Mouse (Mus musculus): ENCODE measurements around the gene Myh14. TPM values are rescaled to one million over a fixed set of nuclear protein-coding genes. Genes with fewer than 3 reads are reported as not detected.
"Not testable (repeated sequence)": the region's sequence is repeated elsewhere in the genome, so short reads cannot be mapped to it uniquely, and the experiment has no call there.

Gene Myh14
- 3.9 and 4.3 TPM in 2 replicates for polyA plus RNA-seq (2016; fragmentation: Nextera tagmentation; extraction: Ambion mirVana)

DNA sequence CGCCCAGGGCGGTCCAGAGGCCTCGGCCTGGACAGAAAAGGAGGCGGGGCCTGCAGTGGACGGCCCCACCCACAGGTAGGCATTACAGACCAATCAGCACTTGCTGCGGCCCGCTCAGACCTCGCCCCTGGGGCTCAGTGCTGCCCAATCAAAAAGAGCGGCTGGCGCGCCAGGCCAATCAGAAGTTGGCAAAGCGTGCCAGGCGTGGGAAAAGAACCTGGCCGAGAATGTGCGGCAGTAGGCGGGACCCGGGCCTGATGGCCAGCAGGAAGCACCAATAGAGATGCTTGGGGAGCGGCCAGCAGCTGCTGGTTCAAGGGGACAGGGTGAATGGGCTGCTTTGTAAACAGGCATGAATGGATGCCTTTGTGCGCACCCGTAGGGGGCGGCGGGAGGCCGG lies at the start of gene Myh14:
Gene Myh14 (minus strand): TSS at position 41 of the 400 bp plus-strand sequence.
- H3K27me3 ChIP-seq, result peaks cover 41% of the 10 kb centered on the region
- no peak within 1 kb of the TSS; the same call in 1 of the 2 replicates for H3K27ac ChIP-seq
- whole genome bisulfite sequencing, result 0% methylated on average over 23 of the region's 23 CpGs
- H3K9ac ChIP-seq, result 0 out of 2 replicates have a peak within 1 kb of the TSS, but pooled peaks have one; percentile 32
- H3K36me3 ChIP-seq, result no peaks in the 10 kb centered on the region
- H3K4me1 ChIP-seq, result peaks cover 7% of the 10 kb centered on the region
- ATAC-seq (ENCODE audit: low FRiP score), result peak; percentile 96
- H3K4me2 ChIP-seq (replicated peaks), result peak within 1 kb of the TSS; percentile 50
- H3K9me3 ChIP-seq (replicated peaks), result 0 out of 2 replicates have a peak, but pooled peaks cover 2% of the 10 kb centered on the region
- peak within 1 kb of the TSS; percentile 26 for H3K4me3 ChIP-seq

DNA sequence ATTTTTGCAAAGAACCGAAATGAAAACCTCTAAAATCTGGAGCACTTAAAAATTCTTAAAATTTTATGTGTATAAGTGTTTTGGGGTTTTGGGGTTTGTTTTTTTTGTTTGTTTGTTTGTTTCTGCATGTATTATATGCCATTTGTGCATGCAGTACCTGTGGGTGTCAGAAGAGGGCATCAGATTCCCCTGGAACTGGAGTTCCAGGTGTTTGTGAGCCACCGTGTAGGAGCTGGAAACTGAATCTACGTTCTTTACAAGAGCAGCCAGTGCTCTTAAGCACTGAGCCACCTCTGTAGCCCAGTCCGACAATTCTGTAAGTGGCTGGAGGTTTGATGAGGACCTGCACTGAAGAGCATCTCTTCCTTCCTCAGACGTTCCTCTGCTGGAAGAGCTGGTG lies 39.2 kb upstream of the Myh14 start:
- H3K4me1 ChIP-seq, result no peaks in the 10 kb centered on the region
- no peak overlapping the region for H3K4me3 ChIP-seq
- WGBS, result 85% methylated on average over 5 of the region's 5 CpGs
- no peak overlapping the region for H3K27ac ChIP-seq
- no peaks in the 10 kb centered on the region for H3K27me3 ChIP-seq
- ATAC-seq (ENCODE audit: low FRiP score), result no peak
- peaks cover 6% of the 10 kb centered on the region; the same call in 1 of the 2 replicates for H3K9me3 ChIP-seq (replicated peaks)
- H3K9ac ChIP-seq, result no peak overlapping the region
- H3K36me3 ChIP-seq, result no peaks in the 10 kb centered on the region
- H3K4me2 ChIP-seq (replicated peaks), result no peak overlapping the region

GRCm38 (mm10) chr7:44708574-44708973 lies 37.9 kb upstream of the Myh14 start, which contains the start of gene Izumo2:
Gene Izumo2, plus strand, starts transcription at chr7:44708742.
- Histone ChIP-seq H3K9me3 (replicated peaks) (peaks cover 6% of the 10 kb centered on the region; the same call in 1 of the 2 replicates), H3K4me3 (no peak within 1 kb of the TSS), H3K27ac (no peak within 1 kb of the TSS), H3K27me3 (no peaks in the 10 kb centered on the region), H3K4me1 (no peaks in the 10 kb centered on the region), H3K4me2 (replicated peaks) (no peak within 1 kb of the TSS), H3K36me3 (no peaks in the 10 kb centered on the region), H3K9ac (no peak within 1 kb of the TSS)
- no peak for ATAC-seq (ENCODE audit: low FRiP score)
- WGBS, result 66% methylated on average over 14 of the region's 14 CpGs

- not testable (repeated sequence) for H3K27me3 ChIP-seq; H3K27ac ChIP-seq; H3K4me2 ChIP-seq (replicated peaks); H3K4me3 ChIP-seq; H3K4me1 ChIP-seq; H3K9ac ChIP-seq; H3K9me3 ChIP-seq (replicated peaks); H3K36me3 ChIP-seq; ATAC-seq (ENCODE audit: low FRiP score)
- WGBS, result 89% methylated on average over 6 of the region's 6 CpGs
These were observed 37.5 kb upstream of the Myh14 start for GRCm38 (mm10) chr7:44708093-44708492.

GRCm38 (mm10) chr7:44707169-44707675 lies 36.6 kb upstream of the Myh14 start:
- H3K9me3 ChIP-seq (replicated peaks), result peaks cover 6% of the 10 kb centered on the region; the same call in 1 of the 2 replicates
- H3K27ac ChIP-seq, result no peak overlapping the region
- H3K4me1 ChIP-seq, result no peaks in the 10 kb centered on the region
- H3K4me3 ChIP-seq, result no peak overlapping the region
- 92% methylated on average over 5 of the region's 5 CpGs for WGBS
- H3K4me2 ChIP-seq (replicated peaks), result no peak overlapping the region
- ATAC-seq (ENCODE audit: low FRiP score), result no peak
- no peak overlapping the region for H3K9ac ChIP-seq
- H3K27me3 ChIP-seq, result no peaks in the 10 kb centered on the region
- no peaks in the 10 kb centered on the region for H3K36me3 ChIP-seq

GRCm38 (mm10) chr7:44706322-44706721 lies 35.7 kb upstream of the Myh14 start:
- Histone ChIP-seq H3K27ac (no peak overlapping the region), H3K4me3 (no peak overlapping the region), H3K36me3 (no peaks in the 10 kb centered on the region), H3K9ac (no peak overlapping the region), H3K9me3 (replicated peaks) (peaks cover 6% of the 10 kb centered on the region; the same call in 1 of the 2 replicates), H3K4me1 (no peaks in the 10 kb centered on the region), H3K27me3 (no peaks in the 10 kb centered on the region), H3K4me2 (replicated peaks) (no peak overlapping the region)
- no peak for ATAC-seq (ENCODE audit: low FRiP score)

- H3K9ac ChIP-seq, result no peak overlapping the region
- no peak overlapping the region for H3K4me2 ChIP-seq (replicated peaks)
- ATAC-seq (ENCODE audit: low FRiP score), result no peak
- no peaks in the 10 kb centered on the region for H3K4me1 ChIP-seq
- 85% methylated on average over 4 of the region's 4 CpGs for WGBS
- H3K4me3 ChIP-seq, result no peak overlapping the region
- H3K9me3 ChIP-seq (replicated peaks), result peaks cover 6% of the 10 kb centered on the region; the same call in 1 of the 2 replicates
- no peaks in the 10 kb centered on the region for H3K36me3 ChIP-seq
- H3K27me3 ChIP-seq, result no peaks in the 10 kb centered on the region
- no peak overlapping the region for H3K27ac ChIP-seq
These were observed 34.4 kb upstream of the Myh14 start for GRCm38 (mm10) chr7:44705086-44705485.

GRCm38 (mm10) chr7:44704363-44704762 lies 33.7 kb upstream of the Myh14 start:
- Histone ChIP-seq H3K9me3 (replicated peaks) (peaks cover 6% of the 10 kb centered on the region; the same call in 1 of the 2 replicates), H3K4me1 (no peaks in the 10 kb centered on the region), H3K27me3 (no peaks in the 10 kb centered on the region), H3K27ac (no peak overlapping the region), H3K36me3 (no peaks in the 10 kb centered on the region), H3K4me3 (no peak overlapping the region), H3K4me2 (replicated peaks) (no peak overlapping the region), H3K9ac (no peak overlapping the region)
- 54% methylated on average over 3 of the region's 3 CpGs for WGBS
- no peak for ATAC-seq (ENCODE audit: low FRiP score)

DNA sequence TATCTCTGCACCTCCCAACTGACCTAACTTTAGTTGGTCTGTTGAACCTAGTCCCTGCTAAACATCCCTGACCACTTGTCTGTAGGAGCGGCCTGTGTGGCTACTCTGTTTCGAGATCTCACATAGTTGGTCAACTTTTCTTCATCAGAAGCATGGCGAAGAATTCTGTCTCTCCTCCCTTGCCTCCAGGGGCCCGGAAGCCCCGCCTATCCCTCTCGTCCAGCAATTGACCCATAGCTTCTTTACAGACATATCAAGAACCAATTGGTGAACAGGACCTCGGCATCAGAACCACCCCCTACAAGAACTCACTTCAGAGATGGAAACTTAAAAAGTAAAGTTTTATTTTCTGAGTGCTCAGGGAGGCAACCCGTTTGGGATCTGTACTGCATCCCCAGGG lies 32.3 kb upstream of the Myh14 start:
- no peaks in the 10 kb centered on the region for H3K27me3 ChIP-seq
- H3K4me1 ChIP-seq, result no peaks in the 10 kb centered on the region
- H3K27ac ChIP-seq, result no peak overlapping the region
- peaks cover 6% of the 10 kb centered on the region; the same call in 1 of the 2 replicates for H3K9me3 ChIP-seq (replicated peaks)
- no peaks in the 10 kb centered on the region for H3K36me3 ChIP-seq
- 82% methylated on average over 8 of the region's 8 CpGs for WGBS
- no peak overlapping the region for H3K4me3 ChIP-seq
- ATAC-seq (ENCODE audit: low FRiP score), result no peak
- H3K9ac ChIP-seq, result no peak overlapping the region
- H3K4me2 ChIP-seq (replicated peaks), result no peak overlapping the region

- peaks cover 5% of the 10 kb centered on the region; the same call in 1 of the 2 replicates for H3K4me1 ChIP-seq
- H3K4me2 ChIP-seq (replicated peaks), result no peak overlapping the region
- H3K27ac ChIP-seq, result no peak overlapping the region
- no peak overlapping the region for H3K9ac ChIP-seq
- peak; percentile 64 for ATAC-seq (ENCODE audit: low FRiP score)
- WGBS, result 11% methylated on average over 6 of the region's 6 CpGs
- H3K27me3 ChIP-seq, result peaks cover 5% of the 10 kb centered on the region
- H3K36me3 ChIP-seq, result no peaks in the 10 kb centered on the region
- H3K9me3 ChIP-seq (replicated peaks), result peaks cover 6% of the 10 kb centered on the region; the same call in 1 of the 2 replicates
- H3K4me3 ChIP-seq, result no peak overlapping the region
These were observed 31.3 kb upstream of the Myh14 start for GRCm38 (mm10) chr7:44701921-44702320.

DNA sequence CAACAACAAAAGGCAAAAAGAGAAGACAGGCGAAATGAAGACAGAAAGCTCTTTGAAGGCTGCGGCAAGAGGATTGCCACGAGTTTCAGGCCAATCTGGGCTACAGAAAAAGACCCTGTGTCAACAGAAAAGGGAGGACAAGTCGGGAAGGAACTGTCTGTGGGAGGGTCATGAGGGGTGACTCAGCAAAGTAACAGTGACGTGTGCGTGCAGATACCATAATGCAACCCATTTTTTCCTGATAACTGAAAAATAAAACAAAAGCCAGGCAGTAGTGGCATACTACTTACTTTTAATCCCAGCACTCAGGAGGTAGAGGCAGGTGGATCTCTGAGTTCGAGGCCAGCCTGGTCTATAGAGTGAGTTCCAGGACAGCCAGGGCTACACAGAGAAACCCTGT lies 27.3 kb upstream of the Myh14 start:
- ATAC-seq (ENCODE audit: low FRiP score), result no peak
- no peak overlapping the region for H3K27ac ChIP-seq
- no peaks in the 10 kb centered on the region for H3K9me3 ChIP-seq (replicated peaks)
- H3K4me3 ChIP-seq, result no peak overlapping the region
- H3K9ac ChIP-seq, result no peak overlapping the region
- WGBS, result 63% methylated on average over 7 of the region's 7 CpGs
- H3K36me3 ChIP-seq, result no peaks in the 10 kb centered on the region
- peaks cover 5% of the 10 kb centered on the region for H3K27me3 ChIP-seq
- H3K4me1 ChIP-seq, result peaks cover 5% of the 10 kb centered on the region; the same call in 1 of the 2 replicates
- no peak overlapping the region for H3K4me2 ChIP-seq (replicated peaks)

DNA sequence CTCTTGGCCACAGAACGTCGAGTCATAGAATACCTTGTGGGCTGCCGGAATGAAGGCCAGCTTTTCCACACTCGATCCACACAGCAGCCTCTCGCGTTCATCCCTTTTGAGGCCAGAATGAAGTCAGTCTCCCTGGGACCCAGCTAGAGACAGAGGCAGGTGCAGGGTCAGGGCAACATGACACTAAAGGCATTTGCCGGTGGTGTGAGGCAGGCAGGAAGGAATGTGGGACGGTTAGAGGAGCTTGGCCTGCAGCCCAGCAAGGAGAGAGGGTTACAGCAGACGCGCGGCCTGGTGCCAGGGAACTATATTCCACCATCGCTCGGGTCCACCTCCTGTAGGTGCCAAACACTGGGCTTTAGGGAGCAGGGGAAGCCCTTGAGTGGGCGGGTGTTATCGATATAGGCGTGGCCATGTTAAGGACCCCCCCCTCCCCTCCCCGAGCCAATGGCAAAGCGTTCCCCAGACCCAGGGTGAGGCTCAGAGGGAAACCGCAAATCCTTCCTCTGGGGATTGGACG lies 26.6 kb upstream of the Myh14 start:
- Histone ChIP-seq H3K36me3 (no peaks in the 10 kb centered on the region), H3K4me1 (peaks cover 5% of the 10 kb centered on the region; the same call in 1 of the 2 replicates), H3K4me3 (no peak overlapping the region), H3K27me3 (peaks cover 5% of the 10 kb centered on the region), H3K4me2 (replicated peaks) (no peak overlapping the region), H3K9me3 (replicated peaks) (no peaks in the 10 kb centered on the region), H3K27ac (no peak overlapping the region), H3K9ac (no peak overlapping the region)
- 14% methylated on average over 20 of the region's 20 CpGs for WGBS
- ATAC-seq (ENCODE audit: low FRiP score), result no peak

GRCm38 (mm10) chr7:44695223-44695622 lies 24.6 kb upstream of the Myh14 start:
- Histone ChIP-seq H3K36me3 (no peaks in the 10 kb centered on the region), H3K9me3 (replicated peaks) (no peaks in the 10 kb centered on the region), H3K9ac (no peak overlapping the region), H3K4me1 (peaks cover 5% of the 10 kb centered on the region; the same call in 1 of the 2 replicates), H3K27me3 (peaks cover 5% of the 10 kb centered on the region), H3K27ac (no peak overlapping the region), H3K4me3 (no peak overlapping the region), H3K4me2 (replicated peaks) (no peak overlapping the region)
- no peak for ATAC-seq (ENCODE audit: low FRiP score)
- 94% methylated on average over 4 of the region's 4 CpGs for WGBS

Data from hindbrain, embryonic 12.5 days (tissue).